Mouse (Mus musculus) embryonic facial prominence, embryonic 11.5 days (tissue): ENCODE measurements at regions not wholly inside any gene's neighbourhood (a gene's known extent, or its start where the extent isn't known, plus 50 kb on each side); places are given as distances from the start of the nearest gene placed in this dataset.

Source experiments
- ATAC-seq: fragments of 200-750 bp; cut with Nextera tagmentation; replicated peaks from 2 replicates; pipeline ENCODE4 v1.8.0; 2017; ENCODE audit warnings: low read depth; ENCODE audit not compliant: insufficient number of reproducible peaks, low FRiP score, low TSS enrichment
- DNase-seq: peaks from one replicate; pipeline ENCODE4 v3.0.0-alpha.2; 2015; ENCODE audit warnings: low spot score
- H3K27ac ChIP-seq: fragments of 300-500 bp; sonication (generic); replicated peaks from 2 replicates; pipeline ENCODE4 v1.5.1; 2014; ENCODE audit warnings: mild to moderate bottlenecking, low read depth, low read length, control low read depth
- H3K27me3 ChIP-seq: fragments of 300-500 bp; sonication (generic); 2 replicates; pipeline ENCODE4 v1.6.1; 2014; ENCODE audit warnings: mild to moderate bottlenecking, low read length, moderate library complexity, mixed read lengths; ENCODE audit not compliant: control insufficient read depth, insufficient read depth
- H3K36me3 ChIP-seq: fragments of 300-500 bp; sonication (generic); replicated peaks from 2 replicates; pipeline ENCODE4 v1.6.1; 2014; ENCODE audit warnings: low read depth, mild to moderate bottlenecking, low read length, moderate library complexity, mixed read lengths; ENCODE audit not compliant: control insufficient read depth, insufficient read depth
- H3K4me1 ChIP-seq: fragments of 300-500 bp; sonication (generic); 2 replicates; pipeline ENCODE4 v1.6.1; 2014; ENCODE audit warnings: low read length, mixed read lengths; ENCODE audit not compliant: control insufficient read depth, insufficient read depth
- H3K4me2 ChIP-seq: fragments of 300-500 bp; sonication (generic); 2 replicates; pipeline ENCODE4 v1.6.1; 2014; ENCODE audit warnings: low read depth, mild to moderate bottlenecking, control low read depth, low read length, moderate library complexity
- H3K4me3 ChIP-seq: fragments of 300-500 bp; sonication (generic); 2 replicates; pipeline ENCODE4 v1.5.1; 2014; ENCODE audit warnings: low read depth, low read length, control low read depth
- H3K9ac ChIP-seq: fragments of 300-500 bp; sonication (generic); replicated peaks from 2 replicates; pipeline ENCODE4 v1.6.1; 2014; ENCODE audit warnings: mild to moderate bottlenecking, control low read depth, low read length
- H3K9me3 ChIP-seq: fragments of 300-500 bp; sonication (generic); replicated peaks from 2 replicates; pipeline ENCODE4 v1.6.1; 2016; ENCODE audit warnings: mild to moderate bottlenecking, low read length, inconsistent platforms, mixed read lengths; ENCODE audit not compliant: control insufficient read depth
- WGBS: fragments of 180-500 bp; shearing (Covaris S2); extraction: QIAGEN DNeasy Blood & Tissue Kit; methylation state at CpG from one replicate; pipeline ENCODE4 v1.1.7; 2014; 5-methylcytosine and 5-hydroxymethylcytosine counted together

DNA sequence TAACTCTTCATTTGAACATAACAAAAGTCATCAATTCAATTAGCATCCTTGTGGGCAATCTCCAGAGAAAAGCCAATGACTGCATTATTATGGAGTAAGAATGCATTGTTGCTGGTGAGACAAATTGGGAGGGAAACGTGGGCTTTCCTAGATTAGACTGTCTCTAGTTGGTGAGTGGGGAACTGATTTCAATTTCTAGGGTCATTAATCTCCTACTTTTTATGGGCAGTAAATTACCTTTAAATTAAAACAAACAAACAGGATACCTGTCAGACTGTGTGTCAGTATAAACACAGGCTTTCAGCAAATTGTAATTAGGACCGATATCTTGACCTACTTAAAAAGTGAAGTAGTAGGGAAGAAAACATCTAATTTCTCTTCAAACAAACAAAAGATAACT, 307.4 kb upstream of the Tmem161b start:
- DNase-seq (no peak), ATAC-seq (no peak)
- Histone ChIP-seq H3K4me2 (no peak overlapping the region), H3K27me3 (no peaks in the 10 kb centered on the region), H3K9me3 (no peaks in the 10 kb centered on the region), H3K27ac (no peak overlapping the region), H3K36me3 (no peaks in the 10 kb centered on the region), H3K4me3 (no peak overlapping the region), H3K4me1 (no peaks in the 10 kb centered on the region), H3K9ac (no peak overlapping the region)
- 62% methylated on average over 2 of the region's 2 CpGs for WGBS

DNA sequence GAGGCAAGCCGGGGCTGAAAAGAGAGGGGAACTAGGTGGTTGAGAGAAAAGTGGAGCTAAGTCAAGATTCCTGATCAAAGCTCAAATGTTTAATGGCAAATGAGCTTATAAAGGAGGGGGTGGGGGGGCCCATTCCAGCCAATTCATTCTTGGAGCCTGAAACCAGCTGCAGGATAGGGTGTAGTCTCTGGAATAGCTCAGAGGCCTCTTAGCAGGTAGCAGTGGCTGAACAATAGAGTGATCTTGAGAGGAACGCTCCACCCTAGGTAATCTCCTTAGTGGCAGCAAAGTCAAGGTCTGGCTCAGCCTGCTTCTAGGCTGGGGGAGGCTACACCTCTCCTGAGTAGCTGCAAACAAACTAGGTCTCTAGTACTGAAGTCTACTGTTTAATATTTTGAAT, 289.3 kb upstream of the Tmem161b start:
- H3K9me3 ChIP-seq = no peaks in the 10 kb centered on the region
- no peaks in the 10 kb centered on the region for H3K4me1 ChIP-seq
- DNase-seq (no peak), ATAC-seq (no peak)
- no peaks in the 10 kb centered on the region for H3K36me3 ChIP-seq
- H3K27ac ChIP-seq = no peak overlapping the region
- H3K4me2 ChIP-seq = no peak overlapping the region
- no peak overlapping the region for H3K9ac ChIP-seq
- WGBS = 75% methylated on average over 2 of the region's 2 CpGs
- no peak overlapping the region for H3K4me3 ChIP-seq
- H3K27me3 ChIP-seq = no peaks in the 10 kb centered on the region

DNA sequence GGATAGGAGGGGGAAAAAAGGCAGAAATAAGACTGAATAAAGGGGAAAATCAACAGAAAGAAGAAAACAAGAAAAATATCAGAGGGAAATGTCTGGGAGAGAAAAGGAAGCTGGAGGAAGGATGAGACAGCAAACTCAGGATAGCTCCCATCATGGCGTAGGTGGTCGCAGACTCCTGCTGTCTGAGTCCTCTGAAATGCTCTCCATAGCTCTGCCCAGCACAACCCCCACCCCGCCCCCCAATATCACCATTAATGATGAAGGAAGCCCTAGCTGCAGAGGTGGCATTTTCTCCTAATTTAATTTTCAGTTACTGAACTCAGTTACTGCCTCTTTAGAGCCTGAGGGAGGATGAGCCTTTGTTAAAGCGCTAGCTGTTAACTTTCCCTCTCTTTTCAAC, 275.6 kb upstream of the Tmem161b start:
- Histone ChIP-seq H3K9me3 (no peaks in the 10 kb centered on the region), H3K4me2 (no peak overlapping the region), H3K9ac (no peak overlapping the region), H3K27me3 (no peaks in the 10 kb centered on the region), H3K4me3 (no peak overlapping the region), H3K27ac (no peak overlapping the region), H3K4me1 (no peaks in the 10 kb centered on the region), H3K36me3 (no peaks in the 10 kb centered on the region)
- 77% methylated on average over 4 of the region's 4 CpGs for WGBS
- DNase-seq (no peak), ATAC-seq (no peak)

DNA sequence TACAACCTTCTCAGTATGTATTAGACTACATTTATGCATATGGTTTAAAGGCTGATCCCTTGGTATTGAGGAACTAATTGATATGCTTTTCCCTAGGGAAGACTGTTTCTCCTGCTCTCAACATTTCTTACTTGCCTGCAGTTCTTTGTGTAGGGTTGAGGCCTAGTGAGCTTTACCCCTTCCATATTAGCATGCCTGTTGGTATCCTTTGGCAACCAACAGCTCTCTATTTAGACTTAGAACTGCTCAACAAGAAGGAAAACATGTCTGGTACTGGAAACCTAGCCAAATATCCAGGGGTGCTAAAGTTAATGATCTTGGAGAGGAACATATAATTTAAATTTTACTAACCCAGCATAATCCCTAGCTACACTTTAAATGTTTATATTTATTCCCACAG, 270.9 kb upstream of the Tmem161b start:
- no peaks in the 10 kb centered on the region for H3K4me1 ChIP-seq
- H3K27me3 ChIP-seq = no peaks in the 10 kb centered on the region
- H3K36me3 ChIP-seq = no peaks in the 10 kb centered on the region
- no peak overlapping the region for H3K27ac ChIP-seq
- H3K9me3 ChIP-seq = no peaks in the 10 kb centered on the region
- DNase-seq (no peak), ATAC-seq (no peak)
- no peak overlapping the region for H3K4me2 ChIP-seq
- H3K9ac ChIP-seq = no peak overlapping the region
- no peak overlapping the region for H3K4me3 ChIP-seq

DNA sequence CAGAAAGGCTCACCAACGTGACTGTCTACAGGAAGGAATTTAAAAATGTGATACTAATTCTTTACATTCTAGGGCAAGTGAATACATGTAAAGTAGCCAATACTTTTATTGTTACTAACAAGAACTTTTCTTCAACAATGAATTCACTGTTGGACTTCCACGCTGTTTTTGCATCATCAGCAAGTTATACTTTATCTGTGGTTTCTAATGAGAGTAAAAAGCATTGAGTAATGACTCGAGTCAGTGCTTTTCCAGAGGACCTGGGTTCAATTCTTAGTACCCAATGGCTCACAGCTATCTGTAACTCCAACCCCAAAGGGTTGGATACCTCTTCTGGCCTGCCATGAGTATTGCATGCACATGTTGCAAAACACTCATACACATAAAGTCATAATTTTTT, 270.3 kb upstream of the Tmem161b start:
- H3K4me2 ChIP-seq = no peak overlapping the region
- no peaks in the 10 kb centered on the region for H3K27me3 ChIP-seq
- WGBS = 75% methylated on average over 3 of the region's 3 CpGs
- DNase-seq = no peak
- no peaks in the 10 kb centered on the region for H3K9me3 ChIP-seq
- no peaks in the 10 kb centered on the region for H3K4me1 ChIP-seq
- ATAC-seq = no peak
- H3K4me3 ChIP-seq = no peak overlapping the region
- no peaks in the 10 kb centered on the region for H3K36me3 ChIP-seq
- H3K27ac ChIP-seq = no peak overlapping the region
- H3K9ac ChIP-seq = no peak overlapping the region

DNA sequence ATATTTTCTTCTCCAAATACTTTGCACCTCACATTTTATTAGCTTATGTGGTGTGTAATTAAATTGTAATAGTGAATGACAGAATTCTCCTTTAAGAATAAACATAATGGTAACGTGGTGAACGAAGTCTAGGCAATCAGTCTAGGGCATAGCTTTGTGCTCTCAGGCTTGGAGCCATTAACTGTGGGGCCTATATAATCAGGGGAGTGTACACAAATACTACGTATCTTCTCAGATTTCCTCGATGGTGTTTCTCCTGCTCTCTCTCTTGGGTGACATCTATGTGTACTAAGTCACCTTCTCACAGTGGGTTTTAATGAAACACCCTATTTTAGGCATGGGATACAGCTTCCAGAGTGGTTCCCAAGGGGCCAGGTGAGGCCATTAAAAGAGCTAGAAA, 269.7 kb upstream of the Tmem161b start:
- no peak for ATAC-seq
- 72% methylated on average over 4 of the region's 4 CpGs for WGBS
- Histone ChIP-seq H3K27me3 (no peaks in the 10 kb centered on the region), H3K4me1 (no peaks in the 10 kb centered on the region), H3K27ac (no peak overlapping the region), H3K4me2 (no peak overlapping the region), H3K4me3 (no peak overlapping the region), H3K9me3 (no peaks in the 10 kb centered on the region), H3K36me3 (no peaks in the 10 kb centered on the region), H3K9ac (no peak overlapping the region)
- no peak for DNase-seq

DNA sequence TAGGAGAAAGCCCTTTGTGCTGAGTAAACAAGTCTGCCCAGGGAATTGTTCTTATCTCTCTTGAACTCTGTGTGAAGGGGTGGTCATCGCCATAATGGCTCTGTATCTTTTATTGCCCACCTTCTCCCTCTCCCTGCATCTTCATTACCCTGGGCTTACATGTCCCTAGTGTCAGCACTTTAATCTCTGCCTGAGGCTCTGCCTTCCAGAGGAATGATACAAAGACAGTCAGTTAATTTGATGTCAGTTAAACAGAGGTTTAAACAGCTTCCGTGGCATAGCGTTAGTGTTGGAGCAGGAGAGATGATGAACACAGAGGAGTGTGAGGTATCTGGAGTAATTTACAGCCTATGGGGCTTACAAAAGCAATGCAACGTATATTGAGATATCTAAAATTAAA, 269.2 kb upstream of the Tmem161b start:
- Histone ChIP-seq H3K9me3 (no peaks in the 10 kb centered on the region), H3K27me3 (no peaks in the 10 kb centered on the region), H3K4me2 (no peak overlapping the region), H3K36me3 (no peaks in the 10 kb centered on the region), H3K27ac (no peak overlapping the region), H3K9ac (no peak overlapping the region), H3K4me3 (no peak overlapping the region), H3K4me1 (no peaks in the 10 kb centered on the region)
- 73% methylated on average over 4 of the region's 4 CpGs for WGBS
- no peak for ATAC-seq
- no peak for DNase-seq

DNA sequence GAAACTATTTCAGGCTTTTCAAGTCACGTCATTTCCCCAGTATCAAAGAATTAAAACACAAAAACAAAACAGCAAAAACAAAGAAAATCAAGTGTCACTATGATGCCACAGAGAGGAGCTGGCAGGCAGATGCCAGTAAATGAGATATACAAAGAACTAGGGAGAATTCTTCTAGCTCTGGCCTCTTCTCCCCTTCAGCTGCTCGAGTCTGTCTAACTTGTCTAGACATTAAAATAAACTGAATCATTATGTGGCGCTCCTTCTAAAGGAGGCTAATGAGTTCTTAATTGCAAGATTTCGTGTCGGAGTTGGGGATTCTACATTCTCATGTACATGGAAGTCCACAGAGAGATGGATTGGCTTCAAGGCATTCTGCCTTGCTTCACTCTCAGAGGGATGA, 266.4 kb upstream of the Tmem161b start:
- Histone ChIP-seq H3K9ac (no peak overlapping the region), H3K4me2 (no peak overlapping the region), H3K27me3 (no peaks in the 10 kb centered on the region), H3K9me3 (no peaks in the 10 kb centered on the region), H3K4me1 (no peaks in the 10 kb centered on the region), H3K36me3 (no peaks in the 10 kb centered on the region), H3K27ac (no peak overlapping the region), H3K4me3 (no peak overlapping the region)
- 70% methylated on average over 5 of the region's 5 CpGs for WGBS
- DNase-seq (no peak), ATAC-seq (no peak)

DNA sequence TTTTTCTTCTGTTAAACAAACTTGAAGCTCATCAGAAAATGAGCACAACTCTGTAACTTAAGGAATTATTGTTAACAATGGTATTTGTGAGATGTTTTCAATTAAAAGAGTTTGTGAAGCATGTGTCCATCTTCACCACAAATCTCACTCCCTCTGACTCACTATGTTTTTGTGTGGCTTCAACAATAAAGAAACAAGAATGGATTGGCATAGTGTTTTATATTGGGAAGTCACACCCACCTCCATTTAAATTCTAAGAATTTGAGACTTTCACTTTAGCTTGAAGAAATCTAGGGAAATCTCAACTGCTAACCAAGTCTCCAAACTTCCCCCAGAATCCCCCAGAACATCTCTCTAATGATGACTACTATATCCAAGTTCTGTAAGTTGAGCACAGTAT, 243.6 kb upstream of the Tmem161b start:
- Histone ChIP-seq H3K27ac (no peak overlapping the region), H3K36me3 (no peaks in the 10 kb centered on the region)
- no peak for ATAC-seq

More for the DNA sequence above, 243.6 kb upstream of the Tmem161b start:
- no peak overlapping the region for H3K9ac ChIP-seq
- no peaks in the 10 kb centered on the region for H3K27me3 ChIP-seq
- no peak overlapping the region for H3K4me2 ChIP-seq
- H3K4me3 ChIP-seq = no peak overlapping the region
- DNase-seq = no peak
- no peaks in the 10 kb centered on the region for H3K4me1 ChIP-seq
- no peaks in the 10 kb centered on the region for H3K9me3 ChIP-seq
